Mouse (Mus musculus) bone marrow macrophage, adult 2 months (primary cell): ENCODE measurements at regions not wholly inside any gene's neighbourhood (a gene's known extent, or its start where the extent isn't known, plus 50 kb on each side); places are given as distances from the start of the nearest gene placed in this dataset.

Source experiments
- CTCF ChIP-seq: IDR thresholded peaks from 2 replicates; pipeline ENCODE4 v1.5.1; 2012; ENCODE audit warnings: low read depth, mild to moderate bottlenecking, low read length, moderate library complexity
- POLR2A ChIP-seq: IDR thresholded peaks from 2 replicates; pipeline ENCODE4 v1.6.1; 2012; ENCODE audit warnings: mild to moderate bottlenecking, low read depth, low read length, borderline replicate concordance

GRCm38 (mm10) chr15:63484217-63484887 lies 360.6 kb downstream of the Gsdmc2 start:
- no peak for TF ChIP-seq CTCF
- no peak for TF ChIP-seq POLR2A
